Mouse (Mus musculus) forebrain, embryonic 11.5 days (tissue): ENCODE measurements at regions not wholly inside any gene's neighbourhood (a gene's known extent, or its start where the extent isn't known, plus 50 kb on each side); places are given as distances from the start of the nearest gene placed in this dataset.
"Not testable (repeated sequence)": the region's sequence is repeated elsewhere in the genome, so short reads cannot be mapped to it uniquely, and the experiment has no call there.

Experiments used
- ATAC-seq: fragments of 200-750 bp; cut with Nextera tagmentation; replicated peaks from 2 replicates; pipeline ENCODE4 v1.8.0; 2017; ENCODE audit warnings: moderate TSS enrichment; ENCODE audit not compliant: low FRiP score
- DNase-seq: peaks from one replicate; pipeline ENCODE4 v3.0.0-alpha.2; 2017; ENCODE audit warnings: low spot score
- H3K27ac ChIP-seq: fragments of 300-500 bp; sonication (generic); 2 replicates; pipeline ENCODE4 v1.5.1; 2014; ENCODE audit warnings: low read depth, low read length
- H3K27me3 ChIP-seq: fragments of 300-500 bp; sonication (generic); 2 replicates; pipeline ENCODE4 v1.6.1; 2014; ENCODE audit warnings: mild to moderate bottlenecking, low read length, mixed read lengths; ENCODE audit not compliant: control insufficient read depth, insufficient read depth
- H3K36me3 ChIP-seq: fragments of 300-500 bp; sonication (generic); 2 replicates; pipeline ENCODE4 v1.6.1; 2014; ENCODE audit warnings: mild to moderate bottlenecking, low read length, moderate library complexity, mixed read lengths; ENCODE audit not compliant: control insufficient read depth, insufficient read depth
- H3K4me1 ChIP-seq: fragments of 300-500 bp; sonication (generic); replicated peaks from 2 replicates; pipeline ENCODE4 v1.6.1; 2014; ENCODE audit warnings: low read length, mixed read lengths; ENCODE audit not compliant: control insufficient read depth, insufficient read depth
- H3K4me2 ChIP-seq: fragments of 300-500 bp; sonication (generic); 2 replicates; pipeline ENCODE4 v1.6.1; 2014; ENCODE audit warnings: low read depth, mild to moderate bottlenecking, low read length, moderate library complexity, mixed read lengths; ENCODE audit not compliant: severe bottlenecking
- H3K4me3 ChIP-seq: fragments of 300-500 bp; sonication (generic); 2 replicates; pipeline ENCODE4 v1.5.1; 2014; ENCODE audit warnings: low read depth, low read length
- H3K9ac ChIP-seq: fragments of 300-500 bp; sonication (generic); 2 replicates; pipeline ENCODE4 v1.6.1; 2014; ENCODE audit warnings: low read length
- H3K9me3 ChIP-seq: fragments of 300-500 bp; sonication (generic); 2 replicates; pipeline ENCODE4 v1.6.1; 2016; ENCODE audit warnings: low read length, mixed read lengths; ENCODE audit not compliant: control insufficient read depth
- WGBS: fragments of 180-500 bp; shearing (Covaris S2); extraction: QIAGEN DNeasy Blood & Tissue Kit; methylation state at CpG from one replicate; pipeline ENCODE4 v1.1.7; 2014; 5-methylcytosine and 5-hydroxymethylcytosine counted together

DNA sequence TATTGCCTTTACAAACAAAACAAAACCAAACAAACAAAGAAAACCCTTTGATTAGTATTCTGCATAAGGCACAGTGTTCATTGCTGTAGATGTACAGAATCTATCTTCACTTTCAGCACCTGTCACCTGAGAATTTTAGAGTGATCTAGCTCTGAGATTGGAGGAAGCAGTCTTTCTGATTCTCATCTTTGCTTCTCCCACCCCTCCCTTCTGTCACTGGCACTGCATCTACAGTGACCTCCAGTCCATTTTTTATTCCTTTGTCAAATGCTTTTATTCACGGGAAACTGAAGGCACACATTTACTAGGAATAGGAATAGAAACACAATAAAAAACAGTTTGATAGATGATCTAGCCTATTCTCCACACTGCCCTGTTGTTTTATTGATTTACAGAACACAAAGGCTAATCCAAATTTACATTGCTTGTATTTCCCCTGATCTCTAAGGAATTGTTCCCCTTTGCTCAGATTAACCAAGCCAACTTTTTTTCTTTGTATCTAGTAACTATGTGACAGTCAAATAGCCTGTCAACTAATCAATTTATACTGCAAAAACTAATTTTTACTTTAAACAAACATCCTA lies 488.2 kb upstream of the Stxbp6 start:
- no peaks in the 10 kb centered on the region for H3K9me3 ChIP-seq
- H3K27ac ChIP-seq, result no peak overlapping the region
- H3K27me3 ChIP-seq, result no peaks in the 10 kb centered on the region
- ATAC-seq (no peak; the same call in 1 of the 2 replicates), DNase-seq (no peak)
- WGBS, result 50% methylated on average over 1 of the region's 1 CpGs
- H3K4me2 ChIP-seq, result no peak overlapping the region
- 0 out of 2 replicates have a peak, but pooled peaks cover 3% of the 10 kb centered on the region for H3K4me1 ChIP-seq
- no peak overlapping the region for H3K4me3 ChIP-seq
- H3K9ac ChIP-seq, result no peak overlapping the region
- H3K36me3 ChIP-seq, result no peaks in the 10 kb centered on the region

DNA sequence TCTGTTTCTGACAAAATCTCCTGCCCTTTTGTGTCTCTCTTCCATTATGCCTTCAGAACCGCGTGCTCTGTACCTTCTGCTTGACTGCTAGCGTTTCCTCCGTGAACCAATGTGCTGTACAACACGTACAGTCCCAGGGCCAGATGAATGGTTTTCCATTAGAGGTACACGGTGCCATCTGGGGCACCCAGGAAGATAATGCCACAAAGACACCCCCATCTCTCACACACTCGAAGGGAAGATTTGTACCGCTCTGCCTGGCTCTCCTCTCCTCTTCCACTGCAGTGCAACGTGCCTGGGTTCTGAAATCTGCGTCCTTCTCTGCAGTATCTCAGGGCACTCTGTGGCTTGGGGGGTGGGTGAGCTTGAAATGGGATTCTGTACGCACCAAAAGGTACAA lies 487.4 kb upstream of the Stxbp6 start:
- DNase-seq, result no peak
- Histone ChIP-seq H3K4me3 (no peak overlapping the region), H3K9ac (no peak overlapping the region), H3K36me3 (no peaks in the 10 kb centered on the region), H3K4me1 (0 out of 2 replicates have a peak, but pooled peaks cover 3% of the 10 kb centered on the region), H3K27me3 (no peaks in the 10 kb centered on the region), H3K27ac (no peak overlapping the region), H3K4me2 (no peak overlapping the region), H3K9me3 (no peaks in the 10 kb centered on the region)
- WGBS, result 34% methylated on average over 11 of the region's 11 CpGs
- ATAC-seq, result peak; percentile 72

DNA sequence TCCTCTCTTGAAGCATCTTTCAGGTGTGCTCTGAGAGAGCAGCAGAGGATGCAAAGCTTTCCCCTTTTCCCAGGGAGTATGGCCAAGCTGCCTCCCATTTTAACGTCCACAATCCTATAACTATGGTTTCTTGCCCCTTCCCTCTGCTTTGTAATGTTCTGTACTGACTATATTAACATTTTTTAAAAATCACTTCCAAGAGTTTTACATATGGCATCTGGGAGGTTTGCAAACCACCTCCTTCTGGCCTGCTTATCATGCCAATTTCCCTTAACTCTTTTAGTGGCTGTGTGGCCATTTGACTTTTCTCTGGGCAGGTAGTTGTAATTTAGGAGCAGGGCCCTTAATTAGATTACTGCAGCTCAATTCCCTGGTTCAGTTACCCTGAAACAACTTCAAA lies 486.9 kb upstream of the Stxbp6 start:
- Histone ChIP-seq H3K27me3 (no peaks in the 10 kb centered on the region), H3K4me1 (0 out of 2 replicates have a peak, but pooled peaks cover 3% of the 10 kb centered on the region), H3K4me2 (no peak overlapping the region), H3K9ac (no peak overlapping the region), H3K4me3 (no peak overlapping the region), H3K36me3 (no peaks in the 10 kb centered on the region), H3K27ac (no peak overlapping the region), H3K9me3 (no peaks in the 10 kb centered on the region)
- no peak for ATAC-seq
- 71% methylated on average over 1 of the region's 1 CpGs for WGBS
- no peak for DNase-seq

DNA sequence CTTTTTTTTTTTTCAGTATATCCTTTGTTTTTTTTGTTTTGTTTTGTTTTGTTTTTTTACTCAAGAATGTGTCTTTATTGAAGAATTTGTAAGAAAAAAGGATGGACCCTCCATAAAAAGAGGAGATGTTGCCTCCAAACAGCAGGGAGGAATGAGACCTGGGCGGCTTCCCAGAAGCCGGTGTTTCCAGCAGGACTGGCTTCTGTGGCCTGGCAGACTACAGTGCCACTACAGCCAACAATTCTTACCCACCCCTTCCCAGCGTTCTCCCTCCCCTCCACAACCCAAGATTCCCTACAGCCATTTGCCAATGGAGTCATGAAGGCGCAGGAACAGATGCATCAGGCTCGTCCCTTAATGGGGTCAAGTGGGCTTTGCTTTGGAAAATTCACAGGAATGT lies 475.4 kb upstream of the Stxbp6 start:
- ATAC-seq, H3K4me1 ChIP-seq, H3K9ac ChIP-seq, H3K4me2 ChIP-seq, H3K36me3 ChIP-seq, H3K27me3 ChIP-seq, DNase-seq, H3K9me3 ChIP-seq, H3K27ac ChIP-seq, H3K4me3 ChIP-seq: not testable (repeated sequence)
- 86% methylated on average over 5 of the region's 5 CpGs for WGBS

DNA sequence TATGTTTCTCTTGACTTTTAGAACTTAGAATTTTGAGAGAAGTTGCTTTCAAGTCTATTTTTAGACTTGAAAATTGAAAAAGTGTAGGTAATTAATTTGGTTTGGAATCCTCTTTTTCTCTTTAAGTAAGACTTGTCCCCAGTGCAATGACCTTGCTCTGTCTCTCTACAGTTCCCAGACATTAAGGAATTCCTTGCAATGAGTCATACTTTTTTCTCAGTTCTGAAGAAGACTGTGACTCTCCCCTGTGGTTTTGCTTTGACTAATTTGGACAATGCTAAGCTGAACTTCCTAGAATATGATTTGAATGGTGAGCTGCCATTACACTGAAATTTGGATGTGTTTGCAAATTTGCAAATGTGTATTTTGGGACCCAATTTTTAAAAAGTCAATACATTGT lies 445.0 kb upstream of the Stxbp6 start:
- no peak for DNase-seq
- H3K9me3 ChIP-seq, result no peaks in the 10 kb centered on the region
- H3K4me2 ChIP-seq, result no peak overlapping the region
- no peaks in the 10 kb centered on the region for H3K27me3 ChIP-seq
- no peak for ATAC-seq
- H3K4me3 ChIP-seq, result no peak overlapping the region
- no peaks in the 10 kb centered on the region for H3K4me1 ChIP-seq
- H3K9ac ChIP-seq, result no peak overlapping the region
- H3K27ac ChIP-seq, result no peak overlapping the region
- no peaks in the 10 kb centered on the region for H3K36me3 ChIP-seq

DNA sequence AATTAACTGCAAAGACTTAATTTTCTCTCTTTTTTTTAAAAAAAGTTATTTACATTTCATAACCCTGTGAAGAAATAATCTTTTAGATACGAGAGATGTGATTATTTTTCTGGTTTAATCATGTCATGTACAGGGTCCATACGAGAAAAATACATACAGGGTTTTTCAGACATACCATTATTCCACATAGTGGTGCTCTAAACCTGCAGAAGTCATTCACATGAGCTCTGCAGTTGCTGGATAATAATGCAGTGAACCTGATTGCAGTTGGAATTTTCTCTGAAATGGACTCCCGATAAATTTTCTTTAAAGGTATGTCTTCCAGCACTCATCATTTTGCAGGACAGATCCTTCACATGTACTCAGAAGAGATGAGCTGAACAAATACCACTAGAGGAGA lies 439.9 kb upstream of the Stxbp6 start:
- H3K9ac ChIP-seq, result no peak overlapping the region
- no peaks in the 10 kb centered on the region for H3K27me3 ChIP-seq
- H3K36me3 ChIP-seq, result no peaks in the 10 kb centered on the region
- no peak overlapping the region for H3K27ac ChIP-seq
- no peaks in the 10 kb centered on the region for H3K4me1 ChIP-seq
- DNase-seq (no peak), ATAC-seq (no peak)
- no peak overlapping the region for H3K4me2 ChIP-seq
- no peaks in the 10 kb centered on the region for H3K9me3 ChIP-seq
- 74% methylated on average over 3 of the region's 3 CpGs for WGBS
- H3K4me3 ChIP-seq, result no peak overlapping the region

DNA sequence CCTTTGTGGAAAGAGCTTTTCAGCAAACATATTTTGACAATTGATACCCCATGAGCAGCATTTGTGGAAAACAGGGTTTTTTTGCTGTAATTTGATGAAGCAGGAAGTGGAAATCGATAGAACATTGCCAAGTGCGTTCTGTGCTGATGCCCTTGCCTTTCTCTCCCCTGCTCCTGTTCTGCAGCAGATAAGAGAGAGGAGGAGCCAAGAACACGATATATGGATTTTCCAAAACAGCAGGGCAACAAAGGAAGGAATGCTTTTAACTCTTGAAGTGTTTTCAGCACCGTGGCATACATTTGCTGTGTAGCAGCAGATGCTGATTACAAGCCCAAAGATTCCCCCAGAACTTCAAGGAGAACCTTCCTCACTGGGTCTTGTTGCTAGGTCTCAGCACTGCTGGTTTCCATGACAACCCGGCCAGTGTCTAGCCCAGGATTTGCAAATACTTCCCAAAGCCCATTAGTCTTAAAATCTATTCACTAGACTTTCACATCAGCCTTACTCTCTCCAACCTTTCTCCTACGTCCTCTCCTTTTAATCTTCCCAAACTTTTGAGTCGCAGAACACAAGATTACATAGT lies 433.0 kb upstream of the Stxbp6 start:
- Histone ChIP-seq H3K36me3 (no peaks in the 10 kb centered on the region), H3K27ac (no peak overlapping the region), H3K27me3 (no peaks in the 10 kb centered on the region), H3K4me3 (no peak overlapping the region), H3K9ac (no peak overlapping the region), H3K4me1 (no peaks in the 10 kb centered on the region), H3K4me2 (no peak overlapping the region), H3K9me3 (no peaks in the 10 kb centered on the region)
- DNase-seq, result no peak
- 0 out of 2 replicates have a peak, but pooled peaks have one; percentile 21 for ATAC-seq
- WGBS, result 47% methylated on average over 7 of the region's 7 CpGs

DNA sequence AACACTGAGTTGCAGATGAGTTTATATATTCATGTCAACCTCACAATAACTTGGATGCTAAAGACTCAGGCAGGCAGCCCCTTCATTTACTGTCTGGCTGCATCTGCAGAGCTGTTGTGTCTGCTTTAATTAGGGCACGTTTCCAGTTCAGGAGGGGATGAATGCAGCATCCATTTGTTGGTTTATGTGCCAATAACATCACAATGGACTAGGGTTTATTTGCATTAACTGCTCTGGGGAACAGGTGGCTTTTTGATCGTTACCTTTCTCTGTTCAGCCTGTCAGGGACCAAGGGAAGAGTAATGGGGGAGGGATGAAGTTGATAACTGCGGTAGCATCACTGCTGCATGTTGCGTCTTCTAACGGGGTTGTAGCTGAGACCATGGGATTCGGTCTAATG lies 425.3 kb upstream of the Stxbp6 start:
- H3K4me2 ChIP-seq, result no peak overlapping the region
- H3K9ac ChIP-seq, result no peak overlapping the region
- no peaks in the 10 kb centered on the region for H3K9me3 ChIP-seq
- no peak overlapping the region for H3K27ac ChIP-seq
- no peaks in the 10 kb centered on the region for H3K4me1 ChIP-seq
- ATAC-seq (no peak; the same call in 1 of the 2 replicates), DNase-seq (no peak)
- no peaks in the 10 kb centered on the region for H3K27me3 ChIP-seq
- no peaks in the 10 kb centered on the region for H3K36me3 ChIP-seq
- 56% methylated on average over 6 of the region's 6 CpGs for WGBS
- no peak overlapping the region for H3K4me3 ChIP-seq

DNA sequence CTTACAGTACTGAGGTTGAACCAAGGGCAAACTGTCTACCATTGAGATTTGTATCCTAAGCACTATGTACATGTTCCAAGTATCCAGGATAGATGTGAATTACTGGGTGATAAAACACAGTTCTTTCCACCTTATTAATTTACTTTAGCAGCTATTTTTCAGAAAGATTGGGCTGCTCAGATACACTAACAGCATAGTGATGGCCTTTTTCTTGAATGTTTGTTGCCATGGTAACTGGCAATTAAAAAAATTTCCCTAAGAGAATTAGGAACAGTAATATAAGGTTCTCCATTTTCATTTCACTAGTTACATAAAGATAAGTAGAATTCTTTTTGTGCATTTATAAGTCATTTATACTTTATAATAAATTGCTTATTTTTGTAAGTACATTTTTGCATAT lies 423.7 kb upstream of the Stxbp6 start:
- H3K27me3 ChIP-seq, result no peaks in the 10 kb centered on the region
- no peak overlapping the region for H3K27ac ChIP-seq
- H3K4me2 ChIP-seq, result no peak overlapping the region
- no peaks in the 10 kb centered on the region for H3K9me3 ChIP-seq
- DNase-seq (no peak), ATAC-seq (no peak)
- no peaks in the 10 kb centered on the region for H3K4me1 ChIP-seq
- H3K36me3 ChIP-seq, result no peaks in the 10 kb centered on the region
- H3K4me3 ChIP-seq, result no peak overlapping the region
- no peak overlapping the region for H3K9ac ChIP-seq
